In genomic region chr3:52063261-52063655, GRCm38 (mm10) we compare ENCODE assay signal across 24 mouse cellular contexts.
"Had no signal": no experiment of that assay in that cellular context is flagged by ENCODE, and none has a peak within 500 bp of the region (broad histone marks: within the 10 kb centered on the region; RNA-seq: fewer than 3 reads in every experiment).

No protein-coding gene starts in this region.

- H3K9ac ChIP-seq: heart, embryonic 12.5 days; hindbrain, embryonic 15.5 days; intestine, embryonic 15.5 days; limb, embryonic 12.5 days; liver, embryonic 12.5 days; liver, embryonic 14.5 days had no signal

- H3K4me2 ChIP-seq: heart, embryonic 12.5 days; intestine, embryonic 15.5 days; limb, embryonic 12.5 days; liver, embryonic 12.5 days had no signal

- ATAC-seq: inflammation-experienced regulatory T-cells, adult 6 months; liver, embryonic 12.5 days had no signal

- H3K36me3 ChIP-seq: heart, embryonic 10.5 days; heart, embryonic 12.5 days; hindbrain, embryonic 10.5 days; hindbrain, embryonic 15.5 days; intestine, embryonic 15.5 days; limb, embryonic 10.5 days; limb, embryonic 12.5 days; liver, embryonic 12.5 days had no signal

- H3K27me3 ChIP-seq: heart, embryonic 12.5 days; hindbrain, embryonic 15.5 days; intestine, embryonic 15.5 days; limb, embryonic 12.5 days; liver, embryonic 12.5 days had no signal

- H3K27ac ChIP-seq: gastrocnemius, adult 2 months; heart, embryonic 10.5 days; intestine, embryonic 15.5 days; layer of hippocampus, adult 2 months; limb, embryonic 12.5 days; liver, embryonic 12.5 days; liver, embryonic 14.5 days had no signal

- DNase-seq: gastrocnemius, adult 2 months; gastrocnemius, postnatal 10 days; gastrocnemius, postnatal 25 days; heart, adult 18-20 months; heart, postnatal 10 days; heart, postnatal 4 days; kidney, adult 18-20 months; kidney, adult 8-10 months; kidney, postnatal 10 days; kidney, postnatal 25 days; kidney, postnatal 4 days; layer of hippocampus, postnatal 36 days; liver had no signal

- H3K9me3 ChIP-seq: heart, embryonic 10.5 days; heart, embryonic 12.5 days; hindbrain, embryonic 10.5 days; hindbrain, embryonic 15.5 days; intestine, embryonic 15.5 days; limb, embryonic 10.5 days; limb, embryonic 12.5 days; liver, embryonic 12.5 days had no signal

- H3K4me3 ChIP-seq: gastrocnemius, adult 2 months; heart, embryonic 10.5 days; heart, embryonic 12.5 days; hindbrain, embryonic 10.5 days; hindbrain, embryonic 15.5 days; intestine, embryonic 15.5 days; layer of hippocampus, adult 2 months; limb, embryonic 10.5 days; limb, embryonic 12.5 days; liver, embryonic 12.5 days had no signal
